Mouse (Mus musculus) liver, postnatal 0 days (tissue): ENCODE data around the gene Klf12.

ENCODE experiments used
- CTCF ChIP-seq: sonication (generic); IDR thresholded peaks from 2 replicates; pipeline ENCODE4 v1.5.1; 2016; ENCODE audit warnings: antibody characterized with exemption, low read depth
- EP300 ChIP-seq: IDR thresholded peaks from 2 replicates; pipeline ENCODE4 v1.6.1; 2016; ENCODE audit warnings: antibody characterized with exemption, low read depth, mild to moderate bottlenecking

DNA sequence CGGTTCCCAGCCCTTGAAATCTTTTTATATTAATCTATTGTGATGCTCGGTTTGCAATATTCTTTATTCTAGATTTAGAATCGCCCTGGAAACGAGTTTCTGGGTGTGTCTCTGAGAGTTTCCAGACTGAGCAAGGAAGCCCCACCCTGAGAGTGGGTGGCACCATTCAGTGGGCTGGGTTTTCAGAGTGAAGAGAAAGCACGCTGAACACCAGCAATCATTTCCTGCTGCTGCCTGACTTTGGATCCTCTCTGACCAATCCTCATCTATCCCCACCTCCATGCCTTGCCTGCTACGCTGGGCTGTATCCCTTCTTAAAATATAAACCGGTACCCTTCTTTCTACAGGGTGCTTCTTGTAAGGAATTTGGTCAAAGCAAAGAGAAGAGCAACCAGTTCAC lies 71.4 kb downstream of the Klf12 start:
- TF ChIP-seq CTCF (no peak), EP300 (no peak)
